10 mouse cellular contexts compared by ENCODE assay signal in the genomic region with DNA sequence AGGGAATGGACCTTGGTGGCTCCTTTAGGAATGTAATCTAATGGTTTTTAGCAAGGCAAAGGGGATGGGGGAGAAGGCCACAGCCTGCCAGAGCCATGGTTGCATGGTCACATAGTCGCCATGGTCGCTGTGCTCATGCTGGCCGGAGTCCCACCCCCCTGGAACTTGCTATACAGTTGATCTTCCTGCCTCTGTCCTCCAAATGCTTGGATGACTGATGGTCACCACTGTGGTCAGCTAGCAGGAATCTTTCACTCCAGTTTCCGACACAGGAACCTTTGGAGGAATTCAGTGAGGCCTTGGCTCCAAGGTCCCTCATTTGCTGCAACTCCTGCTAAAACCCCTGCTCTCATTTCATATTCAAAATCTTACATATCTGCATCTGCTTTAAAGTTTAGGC.
"Had no signal": no experiment of that assay in that cellular context is flagged by ENCODE, and none has a peak within 500 bp of the region (broad histone marks: within the 10 kb centered on the region; RNA-seq: fewer than 3 reads in every experiment).

No protein-coding gene starts in this region.

- H3K27me3 ChIP-seq: kidney, embryonic 15.5 days; limb, embryonic 13.5 days had no signal

- H3K9ac ChIP-seq: kidney, embryonic 15.5 days; limb, embryonic 13.5 days; liver, embryonic 14.5 days had no signal

- H3K4me2 ChIP-seq: kidney, embryonic 15.5 days; limb, embryonic 13.5 days had no signal

- H3K36me3 ChIP-seq: kidney, embryonic 15.5 days; limb, embryonic 13.5 days had no signal

- H3K4me3 ChIP-seq: kidney, embryonic 15.5 days; limb, embryonic 13.5 days had no signal

- H3K9me3 ChIP-seq: kidney, embryonic 15.5 days; limb, embryonic 13.5 days had no signal

- H3K27ac ChIP-seq: kidney, embryonic 15.5 days; limb, embryonic 13.5 days; liver, embryonic 14.5 days had no signal

- DNase-seq: kidney, postnatal 14 days; left cerebral cortex, postnatal 4 days; lung, adult 18-20 months; lung, postnatal 36 days; midbrain, embryonic 14.5 days; right cerebral cortex, postnatal 14 days; thymus, postnatal 4 days had no signal
